Mouse (Mus musculus) midbrain, embryonic 13.5 days (tissue): ENCODE results near the gene Dmrtc1b. TPM values are rescaled to one million over a fixed set of nuclear protein-coding genes. Genes with fewer than 3 reads are reported as not detected.
"Not testable (repeated sequence)": the region's sequence is repeated elsewhere in the genome, so short reads cannot be mapped to it uniquely, and the experiment has no call there.

ENCODE experiments used
- ATAC-seq: fragments of 200-750 bp; cut with Nextera tagmentation; 2 replicates; pipeline ENCODE4 v1.8.0; 2017; ENCODE audit warnings: mild to moderate bottlenecking, moderate TSS enrichment, moderate library complexity
- H3K27ac ChIP-seq: fragments of 300-500 bp; sonication (generic); 2 replicates; pipeline ENCODE4 v1.5.1; 2015; ENCODE audit warnings: inconsistent platforms, mild to moderate bottlenecking, moderate library complexity
- H3K27me3 ChIP-seq: fragments of 300-500 bp; sonication (generic); 2 replicates; pipeline ENCODE4 v1.6.1; 2015; ENCODE audit warnings: mild to moderate bottlenecking, inconsistent platforms
- H3K36me3 ChIP-seq: fragments of 300-500 bp; sonication (generic); 2 replicates; pipeline ENCODE4 v1.6.1; 2015; ENCODE audit warnings: mild to moderate bottlenecking, inconsistent platforms
- H3K4me1 ChIP-seq: fragments of 300-500 bp; sonication (generic); replicated peaks from 2 replicates; pipeline ENCODE4 v1.6.1; 2015; ENCODE audit warnings: inconsistent platforms
- H3K4me2 ChIP-seq: fragments of 300-500 bp; sonication (generic); replicated peaks from 2 replicates; pipeline ENCODE4 v1.6.1; 2015; ENCODE audit warnings: moderate library complexity, mild to moderate bottlenecking, inconsistent platforms
- H3K4me3 ChIP-seq: fragments of 300-500 bp; sonication (generic); replicated peaks from 2 replicates; pipeline ENCODE4 v1.5.1; 2015; ENCODE audit warnings: mild to moderate bottlenecking, inconsistent platforms
- H3K9ac ChIP-seq: fragments of 300-500 bp; sonication (generic); replicated peaks from 2 replicates; pipeline ENCODE4 v1.6.1; 2015; ENCODE audit warnings: mild to moderate bottlenecking, inconsistent platforms
- H3K9me3 ChIP-seq: fragments of 300-500 bp; sonication (generic); 2 replicates; pipeline ENCODE4 v1.6.1; 2016; ENCODE audit warnings: mild to moderate bottlenecking, inconsistent platforms
- WGBS: fragments of 180-500 bp; shearing (Covaris S2); methylation state at CpG from one replicate; pipeline ENCODE4 v1.1.7; 2015; 5-methylcytosine and 5-hydroxymethylcytosine counted together
- polyA plus RNA-seq: library from polyadenylated mRNA; unstranded; fragments of >200 nt; fragmentation: Nextera tagmentation; extraction: Ambion mirVana; gene quantifications from 2 replicates; pipeline ENCODE4 v1.2.1, GENCODE M21; 2015

Dmrtc1b gene
- not detected in 2 replicates for polyA plus RNA-seq

GRCm38 (mm10) chrX:102707535-102707934 is at the start of gene Dmrtc1b, which contains the start of gene Gm9112:
TSS of gene Dmrtc1b (plus strand) at chrX:102707865.
TSS of gene Gm9112 (minus strand) at chrX:102707635.
- H3K9me3 ChIP-seq, H3K27me3 ChIP-seq, ATAC-seq, H3K27ac ChIP-seq, H3K9ac ChIP-seq, H3K4me1 ChIP-seq, H3K4me3 ChIP-seq, H3K4me2 ChIP-seq, H3K36me3 ChIP-seq: not testable (repeated sequence)
- 84% methylated on average over 9 of the region's 10 CpGs for WGBS

- WGBS = 10% methylated on average over 3 of the region's 3 CpGs
- Histone ChIP-seq H3K27me3 (no peaks in the 10 kb centered on the region), H3K9ac (no peak overlapping the region)
These were observed 47.0 kb upstream of the Dmrtc1b start for GRCm38 (mm10) chrX:102660712-102661111.

GRCm38 (mm10) chrX:102666641-102667040 is 41.0 kb upstream of the Dmrtc1b start:
- H3K36me3 ChIP-seq = no peaks in the 10 kb centered on the region
- H3K27ac ChIP-seq = no peak overlapping the region
- H3K9me3 ChIP-seq = no peaks in the 10 kb centered on the region
- no peaks in the 10 kb centered on the region for H3K4me1 ChIP-seq
- no peak overlapping the region for H3K4me3 ChIP-seq
- H3K27me3 ChIP-seq = 0 out of 2 replicates have a peak, but pooled peaks cover 3% of the 10 kb centered on the region
- H3K4me2 ChIP-seq = no peak overlapping the region
- H3K9ac ChIP-seq = no peak overlapping the region
- WGBS = 72% methylated on average over 2 of the region's 2 CpGs
- no peak for ATAC-seq

More at GRCm38 (mm10) chrX:102660712-102661111, 47.0 kb upstream of the Dmrtc1b start:
- H3K4me2 ChIP-seq = no peak overlapping the region
- H3K9me3 ChIP-seq = no peaks in the 10 kb centered on the region
- H3K4me3 ChIP-seq = no peak overlapping the region
- H3K27ac ChIP-seq = no peak overlapping the region
- no peak for ATAC-seq
- H3K4me1 ChIP-seq = no peaks in the 10 kb centered on the region
- no peaks in the 10 kb centered on the region for H3K36me3 ChIP-seq

GRCm38 (mm10) chrX:102684706-102685105 is 23.0 kb upstream of the Dmrtc1b start:
- H3K4me1 ChIP-seq, H3K4me2 ChIP-seq, H3K27ac ChIP-seq, H3K27me3 ChIP-seq, ATAC-seq, H3K36me3 ChIP-seq, H3K9me3 ChIP-seq, H3K9ac ChIP-seq, H3K4me3 ChIP-seq: not testable (repeated sequence)
- 38% methylated on average over 3 of the region's 3 CpGs for WGBS

GRCm38 (mm10) chrX:102686872-102687271 is 20.8 kb upstream of the Dmrtc1b start, which contains the start of gene Gm3880:
TSS of gene Gm3880 (minus strand) at chrX:102686972.
- H3K9ac ChIP-seq, ATAC-seq, H3K4me2 ChIP-seq, H3K9me3 ChIP-seq, H3K4me1 ChIP-seq, H3K4me3 ChIP-seq, H3K27me3 ChIP-seq, H3K36me3 ChIP-seq, H3K27ac ChIP-seq: not testable (repeated sequence)
- 93% methylated on average over 5 of the region's 5 CpGs for WGBS

- not testable (repeated sequence) for H3K4me2 ChIP-seq, H3K36me3 ChIP-seq, H3K9ac ChIP-seq, H3K4me3 ChIP-seq, H3K9me3 ChIP-seq, H3K27ac ChIP-seq, H3K4me1 ChIP-seq
- ATAC-seq = peak; percentile 68; the same call in 1 of the 2 replicates
- peaks cover 14% of the 10 kb centered on the region; the same call in 1 of the 2 replicates for H3K27me3 ChIP-seq
- 17% methylated on average over 4 of the region's 4 CpGs for WGBS
These were observed 18.4 kb upstream of the Dmrtc1b start for GRCm38 (mm10) chrX:102689252-102689651.

- not testable (repeated sequence) for H3K4me1 ChIP-seq, ATAC-seq, H3K27me3 ChIP-seq, H3K4me3 ChIP-seq, H3K4me2 ChIP-seq, H3K27ac ChIP-seq, H3K9ac ChIP-seq, H3K36me3 ChIP-seq, H3K9me3 ChIP-seq
- WGBS = 76% methylated on average over 3 of the region's 3 CpGs
These were observed 7.0 kb upstream of the Dmrtc1b start for GRCm38 (mm10) chrX:102700636-102701035.

- not testable (repeated sequence) for H3K9me3 ChIP-seq, H3K4me2 ChIP-seq, ATAC-seq, H3K4me3 ChIP-seq, H3K36me3 ChIP-seq, H3K27me3 ChIP-seq, H3K4me1 ChIP-seq, H3K27ac ChIP-seq, H3K9ac ChIP-seq
- 95% methylated on average over 6 of the region's 6 CpGs for WGBS
These were observed 16.6 kb downstream of the Dmrtc1b start for GRCm38 (mm10) chrX:102724226-102724625.

Other genes with a start within 250 kb of the Dmrtc1b start
- gene Hdac8, start 202.5 kb upstream of the Dmrtc1b start, polyA plus RNA-seq = 9.4 and 10.6 TPM in 2 replicates
- gene Phka1, start 63.6 kb upstream of the Dmrtc1b start, polyA plus RNA-seq = 5.2 and 5.6 TPM in 2 replicates
- not detected in 2 replicates for gene Gm3880, start 20.9 kb upstream of the Dmrtc1b start, polyA plus RNA-seq
- gene Gm9112, start 230 bp upstream of the Dmrtc1b start, polyA plus RNA-seq = not detected in 2 replicates
- not detected in 2 replicates for gene Dmrtc1c1, start 95.1 kb downstream of the Dmrtc1b start, polyA plus RNA-seq
- not detected in 2 replicates for gene Dmrtc1c2, start 146.8 kb downstream of the Dmrtc1b start, polyA plus RNA-seq
- gene 1700031F05Rik, start 160.1 kb downstream of the Dmrtc1b start, polyA plus RNA-seq = not detected in 2 replicates
- gene Dmrtc1a, start 200.8 kb downstream of the Dmrtc1b start, polyA plus RNA-seq = 1.1 and 2.0 TPM in 2 replicates
- gene 1700011M02Rik, start 201.0 kb downstream of the Dmrtc1b start, polyA plus RNA-seq = not detected in 2 replicates
- gene 1700018G05Rik, start 220.5 kb downstream of the Dmrtc1b start, polyA plus RNA-seq = not detected in 2 replicates